Mouse (Mus musculus) monocyte, adult 5-6 weeks (primary cell): Measurements from ENCODE around the gene Klk1b4. TPM values are rescaled to one million over a fixed set of nuclear protein-coding genes. Genes with fewer than 3 reads are reported as not detected.
"Not testable (repeated sequence)": the region's sequence is repeated elsewhere in the genome, so short reads cannot be mapped to it uniquely, and the experiment has no call there.

Experiments used
- ATAC-seq: fragments of 153-309, 156-312 bp; replicated peaks from 2 replicates; pipeline ENCODE4 v1.8.0; 2017; ENCODE audit warnings: mild to moderate bottlenecking; ENCODE audit not compliant: low TSS enrichment, insufficient number of reproducible peaks, severe bottlenecking, poor library complexity, low FRiP score
- total RNA-seq: library from RNA; stranded (forward); fragments of 200-1000, 200-491, 200-594 nt; gene quantifications from 3 replicates; pipeline ENCODE4 v1.2.3, GENCODE M21; 2017

Klk1b4 gene
- total RNA-seq, 1 experiment from 2014 or later: not detected

GRCm38 (mm10) chr7:44249248-44249647 is 42.0 kb downstream of the Klk1b4 start:
- ATAC-seq: no peak

GRCm38 (mm10) chr7:44250732-44251275 is 43.6 kb downstream of the Klk1b4 start:
- not testable (repeated sequence) for ATAC-seq

GRCm38 (mm10) chr7:44253023-44253616 is 45.9 kb downstream of the Klk1b4 start:
- ATAC-seq: no peak

- no peak for ATAC-seq
These were observed 47.7 kb downstream of the Klk1b4 start for GRCm38 (mm10) chr7:44254930-44255329.

GRCm38 (mm10) chr7:44257278-44257677 is 50.0 kb downstream of the Klk1b4 start, which contains the start of gene Acp4:
Acp4 (minus strand) TSS chr7:44257378.
- ATAC-seq: no peak

- no peak for ATAC-seq
These were observed 53.2 kb downstream of the Klk1b4 start for GRCm38 (mm10) chr7:44260410-44260809.

- no peak for ATAC-seq
These were observed 53.9 kb downstream of the Klk1b4 start, which contains the start of gene Gm15517 for GRCm38 (mm10) chr7:44261147-44261546. Gm15517 (plus strand) TSS chr7:44261447.

Other genes starting within 250 kb of the Klk1b4 start
- gene Klk1b1, start 240.7 kb upstream of the Klk1b4 start, total RNA-seq: not detected in 3 replicates
- gene Klk1b9, start 231.4 kb upstream of the Klk1b4 start, total RNA-seq: not detected in 3 replicates
- not detected in 3 replicates for gene Klk1b11, start 211.6 kb upstream of the Klk1b4 start, total RNA-seq
- gene Klk1b26, start 195.3 kb upstream of the Klk1b4 start, total RNA-seq: not detected in 3 replicates
- gene Klk1b27, start 155.1 kb upstream of the Klk1b4 start, total RNA-seq: 2.3 TPM in 1 of 3 replicates, not detected in the others
- not detected in 3 replicates for gene Klk1b21, start 105.1 kb upstream of the Klk1b4 start, total RNA-seq
- not detected in 3 replicates for gene Klk1b22, start 94.8 kb upstream of the Klk1b4 start, total RNA-seq
- gene Klk1b16, start 70.7 kb upstream of the Klk1b4 start, total RNA-seq: not detected in 3 replicates
- not detected in 3 replicates for gene Klk1b24, start 19.2 kb upstream of the Klk1b4 start, total RNA-seq
- not detected in 3 replicates for gene Klk1b3, start 9.2 kb upstream of the Klk1b4 start, total RNA-seq
- gene Klk1b5, start 8.5 kb downstream of the Klk1b4 start, total RNA-seq: not detected in 3 replicates
- not detected in 3 replicates for gene Klk1, start 17.9 kb downstream of the Klk1b4 start, total RNA-seq
- gene Gm36864, start 28.7 kb downstream of the Klk1b4 start, total RNA-seq: not detected in 3 replicates
- 0.49 to 0.53 TPM in 2 of 3 replicates, not detected in the other for gene 1700028J19Rik, start 39.3 kb downstream of the Klk1b4 start, total RNA-seq
- gene 2410002F23Rik, start 39.3 kb downstream of the Klk1b4 start, total RNA-seq: 28.3 to 44.7 TPM (median 44.0 TPM) in 3 replicates
- gene Acp4, start 49.9 kb downstream of the Klk1b4 start, total RNA-seq: not detected in 3 replicates
- gene Gm15517, start 54.0 kb downstream of the Klk1b4 start, total RNA-seq: not detected in 3 replicates
- 0.49 to 1.6 TPM (median 0.85 TPM) in 3 replicates for gene Clec11a, start 99.5 kb downstream of the Klk1b4 start, total RNA-seq
- gene Shank1, start 102.8 kb downstream of the Klk1b4 start, total RNA-seq: 0.19 to 1.2 TPM in 2 of 3 replicates, not detected in the other
- gene Syt3, start 176.7 kb downstream of the Klk1b4 start, total RNA-seq: not detected in 3 replicates
- 3.5 TPM in 1 of 3 replicates, not detected in the others for gene 1700008O03Rik, start 178.4 kb downstream of the Klk1b4 start, total RNA-seq
- gene Lrrc4b, start 221.6 kb downstream of the Klk1b4 start, total RNA-seq: not detected in 3 replicates